Mouse (Mus musculus) frontal cortex, postnatal 25 days (tissue): ENCODE results near the gene 1110059E24Rik.
A peak's percentile ranks its signal among the peaks of the same experiment; 100 is the strongest.

Experiments used
- DNase-seq, 2 experiments: peaks; one replicate each; pipeline ENCODE4 v3.0.0; 2022; ENCODE audit warnings: low spot score in 2 of 2

1110059E24Rik gene

DNA sequence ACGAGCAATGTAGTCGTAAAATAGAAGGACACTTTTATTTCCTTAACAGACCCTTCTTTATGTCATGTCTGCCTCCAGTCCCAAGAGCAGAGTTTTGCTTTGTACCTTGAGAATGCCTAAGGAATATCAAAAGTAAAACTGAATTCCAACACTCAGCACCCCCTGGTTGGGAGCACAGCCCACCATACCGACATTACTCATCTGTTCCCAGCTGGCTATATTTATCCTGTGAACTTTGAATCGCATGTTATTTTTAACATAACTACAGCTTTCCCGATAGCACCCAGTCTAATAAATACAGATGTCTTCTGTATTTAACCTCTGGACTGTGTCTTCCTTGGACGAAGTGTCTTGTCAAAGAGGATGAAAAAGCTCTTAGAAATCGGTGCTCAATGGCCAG lies 80.8 kb downstream of the 1110059E24Rik start:
- DNase-seq = no peak

DNA sequence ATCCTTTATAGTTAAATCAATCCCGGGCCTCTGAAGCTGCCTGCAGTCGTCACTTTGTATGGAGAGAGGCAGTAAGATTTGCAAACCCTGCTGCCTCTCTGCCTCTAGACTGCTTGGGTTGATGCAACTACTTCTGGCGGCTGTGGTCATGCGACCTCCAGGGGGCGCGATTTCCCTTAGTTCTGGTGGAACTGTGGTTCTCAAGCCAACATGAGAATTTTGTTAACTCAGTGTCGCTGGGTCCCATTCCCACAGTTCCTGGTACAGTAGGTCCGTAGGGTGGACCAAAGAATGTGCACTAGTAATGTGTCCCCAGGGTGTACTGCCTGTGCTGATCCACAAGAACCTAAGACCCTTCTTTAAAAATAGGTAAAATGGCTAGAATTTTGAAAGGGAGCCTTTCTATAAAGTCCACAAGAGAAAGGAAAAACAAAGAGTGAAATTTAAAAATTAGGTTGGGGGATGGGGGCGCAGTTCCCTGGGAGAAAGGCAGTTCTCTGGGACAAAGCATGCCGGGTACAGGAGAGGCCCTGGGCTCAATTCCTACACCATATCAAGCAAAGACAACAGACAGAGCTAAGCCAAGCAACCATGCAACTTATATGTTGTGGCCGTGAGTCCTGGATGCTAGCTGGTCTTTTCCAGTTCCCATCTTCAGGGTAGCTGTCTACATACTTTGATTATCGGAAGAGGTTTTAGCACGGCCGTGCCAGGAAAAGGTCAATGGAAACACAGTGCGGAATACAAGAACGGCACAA lies 81.4 kb downstream of the 1110059E24Rik start:
- peak; percentile 77 to 81 for DNase-seq

DNA sequence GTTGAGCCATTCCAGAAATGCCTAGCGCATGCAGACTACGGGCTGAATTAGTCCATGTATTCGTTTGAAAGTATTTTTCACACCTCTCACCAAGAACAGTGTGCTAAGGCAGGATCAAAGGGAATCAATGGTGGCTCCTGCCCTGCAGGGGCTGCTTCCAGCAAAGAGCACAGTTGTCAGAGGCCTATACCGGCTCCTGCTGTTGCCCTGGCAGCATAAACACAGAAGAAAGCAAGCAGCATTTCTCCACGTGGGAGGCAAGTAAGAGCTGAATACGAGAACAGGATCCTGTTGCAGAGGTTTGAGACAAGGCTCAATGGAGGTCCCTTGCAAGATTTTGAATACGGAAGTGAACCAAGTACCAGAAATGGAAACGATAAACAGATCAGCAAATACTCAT lies 82.0 kb downstream of the 1110059E24Rik start:
- no peak for DNase-seq

DNA sequence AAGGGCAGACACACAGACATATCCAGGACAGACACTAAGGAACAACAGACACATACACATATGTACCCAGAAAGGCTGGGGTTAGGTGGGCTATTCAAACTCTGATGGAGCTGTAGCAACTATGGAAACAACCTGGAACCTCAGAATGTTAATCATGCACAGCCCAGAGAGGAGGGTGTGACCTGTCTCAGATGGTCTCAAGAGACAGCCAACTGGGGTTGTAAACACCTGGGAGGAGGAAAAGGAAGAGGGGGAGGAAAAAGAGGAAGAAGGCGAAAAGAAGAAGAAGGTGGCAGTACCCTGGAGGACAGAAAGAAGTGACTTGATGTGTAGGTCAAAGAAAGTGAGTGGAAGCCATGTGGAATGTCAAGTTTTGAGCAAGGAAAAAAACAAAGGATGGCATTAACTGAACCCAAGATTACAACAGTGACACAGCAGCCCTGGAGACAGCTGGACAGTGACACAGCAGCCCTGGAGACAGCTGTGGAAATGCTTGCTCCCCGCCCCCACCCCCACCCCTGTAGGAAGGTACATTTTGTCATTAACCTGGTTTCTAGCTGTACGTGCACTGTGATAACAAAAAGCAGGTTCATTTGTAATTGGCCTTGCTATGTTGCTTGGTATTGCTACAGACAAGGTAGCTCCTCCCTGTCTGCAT lies 84.1 kb downstream of the 1110059E24Rik start:
- no peak for DNase-seq

DNA sequence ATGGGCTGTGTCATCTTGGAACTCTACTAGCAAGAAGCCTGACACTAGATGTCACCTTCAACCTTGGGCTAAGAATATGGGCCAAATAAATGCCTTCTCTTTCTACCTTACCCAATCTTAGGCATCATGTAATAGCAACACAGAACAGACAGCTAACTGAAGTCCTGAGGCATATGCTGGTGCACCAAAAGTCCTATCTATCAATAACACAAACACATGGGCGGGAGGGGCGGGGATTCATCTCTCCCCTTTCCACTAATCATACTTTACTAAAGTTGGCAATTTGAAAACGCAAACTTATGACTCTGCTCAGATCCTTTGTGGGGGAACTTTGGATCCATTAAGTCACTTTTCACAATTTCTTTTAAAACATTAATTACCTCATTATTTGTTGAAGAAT lies 84.8 kb downstream of the 1110059E24Rik start:
- DNase-seq = no peak

DNA sequence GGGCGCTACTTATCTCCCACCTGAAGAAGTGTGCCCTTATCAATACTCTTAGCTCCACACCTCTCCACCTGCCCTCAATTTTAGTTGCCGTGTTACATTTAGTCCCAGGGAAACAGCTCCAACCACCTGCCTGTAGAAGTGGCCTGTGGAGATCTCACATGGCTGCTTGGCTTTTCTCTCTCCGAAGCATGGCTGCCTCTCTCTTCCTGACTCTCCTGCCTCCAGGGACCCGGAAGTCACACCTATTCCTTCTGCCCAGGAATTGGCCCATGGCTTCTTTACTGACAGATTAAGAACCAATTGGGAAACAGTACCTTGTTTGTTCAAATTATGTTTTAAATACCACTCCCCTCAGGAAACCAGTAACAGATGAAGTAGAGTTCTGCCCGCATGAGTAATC lies 86.3 kb downstream of the 1110059E24Rik start:
- DNase-seq = no peak

DNA sequence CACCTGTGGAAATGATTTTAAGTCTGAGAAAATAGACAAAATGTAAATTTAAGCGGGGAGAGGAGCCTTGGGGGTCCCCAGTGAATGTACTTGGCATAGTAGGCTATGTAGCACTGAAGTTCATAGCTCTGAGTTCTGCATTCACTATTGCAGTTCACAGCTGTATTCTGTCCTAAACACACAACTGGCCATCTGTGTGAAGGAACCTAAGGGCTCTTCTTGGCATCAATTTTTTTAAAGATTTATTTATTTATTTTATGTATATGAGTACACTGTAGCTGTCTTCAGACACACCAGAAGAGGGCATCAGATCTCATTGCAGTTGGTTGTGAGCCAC lies 88.3 kb downstream of the 1110059E24Rik start:
- no peak for DNase-seq

DNA sequence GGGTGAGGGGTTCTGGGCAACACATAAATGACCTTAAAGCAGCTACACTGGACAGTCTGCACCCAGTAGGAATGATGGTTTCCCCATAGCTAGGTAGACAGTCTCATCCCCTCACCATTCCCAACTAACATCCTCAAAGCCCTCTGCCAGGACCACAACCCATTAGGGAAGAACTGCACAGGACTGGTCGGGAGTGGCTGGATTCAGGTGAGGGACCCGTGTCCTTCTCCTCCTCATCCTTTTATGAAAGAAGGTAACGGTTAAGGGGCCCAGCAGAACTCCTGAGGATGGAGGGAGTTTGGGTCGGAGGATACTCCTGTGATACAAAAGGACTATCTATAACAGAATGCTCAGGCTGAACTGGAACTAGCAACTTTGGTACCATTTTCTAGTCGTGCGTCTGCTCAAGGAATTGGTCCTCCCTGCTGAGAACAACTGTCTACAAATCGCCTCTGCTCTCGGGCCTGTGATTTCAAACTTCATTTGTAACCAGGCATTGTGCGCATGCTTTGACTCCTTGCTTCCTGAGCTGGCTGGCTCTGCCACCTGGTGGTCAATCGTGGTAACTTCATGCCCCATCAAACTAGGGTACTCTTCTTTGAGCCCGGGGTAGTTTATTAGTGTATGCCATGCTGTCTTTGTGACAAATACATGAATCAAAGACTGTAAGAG lies 88.9 kb downstream of the 1110059E24Rik start:
- DNase-seq = peak; percentile 76 to 80

DNA sequence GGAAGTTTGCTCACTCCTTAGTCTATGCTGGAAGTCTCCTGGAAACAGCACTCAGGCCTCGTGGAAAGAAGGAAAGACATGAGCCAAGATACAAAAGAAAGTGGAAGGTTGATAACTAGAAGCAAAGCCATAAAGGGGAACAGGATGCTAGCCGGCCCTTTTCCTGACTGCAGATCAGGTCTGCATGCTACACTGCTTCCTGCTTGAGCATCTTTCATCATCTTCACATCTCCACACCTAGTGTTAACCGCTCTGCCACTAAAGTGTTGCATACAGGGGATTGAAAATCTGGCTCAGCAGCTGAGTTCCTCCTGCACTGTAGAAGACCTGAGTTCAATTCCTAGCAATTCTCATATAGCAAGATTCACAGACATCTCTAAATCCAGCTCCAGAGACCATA lies 89.8 kb downstream of the 1110059E24Rik start:
- no peak for DNase-seq

DNA sequence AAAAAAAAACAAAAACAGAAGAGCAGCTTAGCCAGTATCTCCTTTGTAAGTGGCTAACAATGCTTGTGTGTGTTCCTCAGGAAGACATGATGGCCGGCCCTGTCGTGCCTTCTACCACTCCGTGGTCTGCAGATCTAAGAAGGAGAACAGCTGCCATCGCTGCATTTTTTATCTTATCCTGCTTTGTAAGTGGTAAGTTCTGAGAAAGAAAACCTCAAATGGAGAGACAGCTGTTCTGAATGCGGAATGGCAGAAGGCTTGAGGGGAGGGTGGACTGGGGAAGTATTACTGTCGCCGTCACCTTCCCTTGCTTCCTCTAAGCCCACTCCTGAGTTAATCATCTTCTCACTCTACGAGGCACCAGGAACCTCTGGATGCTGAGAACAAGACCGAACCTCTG lies 100.0 kb downstream of the 1110059E24Rik start:
- no peak for DNase-seq

DNA sequence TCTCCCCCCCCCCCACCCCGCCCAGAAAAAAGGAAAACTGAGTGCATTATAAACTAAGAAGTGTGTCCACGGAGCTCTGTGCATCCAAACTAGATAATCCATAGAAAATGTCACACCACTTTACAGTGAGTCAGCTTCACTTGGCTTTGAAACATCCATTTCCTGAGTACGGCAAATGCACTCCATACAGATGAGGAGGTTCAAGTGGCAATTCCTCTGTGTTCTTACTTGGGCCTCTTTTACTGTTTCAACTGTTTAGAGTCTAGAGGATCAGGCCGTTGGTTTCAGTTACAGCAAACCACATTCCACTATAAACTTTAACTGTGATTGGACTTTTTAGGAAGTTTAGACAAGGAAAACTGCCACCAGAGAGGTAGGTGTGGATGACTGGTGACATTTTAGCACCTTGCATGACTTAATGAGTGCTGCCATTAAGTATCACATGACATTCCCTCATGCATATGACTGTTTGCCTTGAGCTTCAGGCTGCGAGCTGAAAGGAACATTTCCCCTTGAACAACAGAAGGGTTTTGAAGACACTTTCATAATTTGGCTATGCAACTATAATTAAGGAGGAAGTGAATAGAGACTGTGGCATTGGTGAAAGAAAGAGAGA lies 100.7 kb downstream of the 1110059E24Rik start:
- no peak for DNase-seq

DNA sequence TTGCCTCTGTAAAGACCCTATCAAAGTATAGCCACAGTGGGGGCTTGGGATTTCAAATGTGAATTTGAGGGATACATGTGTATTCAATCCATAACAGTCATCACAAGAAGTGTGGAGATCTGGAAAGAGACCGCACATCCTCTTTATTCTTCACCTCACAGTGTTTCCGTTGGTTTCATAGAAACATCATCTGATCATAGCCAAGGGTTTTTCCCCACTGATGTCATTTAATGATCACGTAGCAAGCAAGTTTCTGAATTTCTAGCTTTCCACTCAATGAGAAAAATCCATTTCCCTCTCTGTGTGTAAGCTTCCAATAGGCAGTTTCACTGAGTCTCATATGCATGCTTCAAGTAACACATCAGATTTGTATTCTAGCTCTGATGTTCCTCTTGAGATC lies 103.1 kb downstream of the 1110059E24Rik start:
- DNase-seq = no peak

DNA sequence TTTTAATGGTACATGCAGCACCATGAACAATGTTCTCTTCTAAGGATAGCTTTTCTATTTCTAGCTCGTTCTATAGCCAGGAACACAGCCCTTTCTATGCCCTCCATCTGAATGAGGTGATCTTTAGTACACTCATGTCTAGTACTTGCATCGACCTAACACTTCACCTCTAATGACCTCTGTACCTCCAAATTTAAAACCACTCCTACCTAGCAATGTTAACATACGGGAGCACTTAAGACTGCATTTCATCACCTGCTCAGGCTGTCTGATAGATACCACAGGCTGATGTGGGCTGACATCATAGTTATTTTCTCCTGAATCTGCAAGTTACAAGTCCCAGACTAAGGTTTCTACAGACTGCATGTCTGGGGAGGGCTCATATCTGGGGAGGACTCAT lies 103.8 kb downstream of the 1110059E24Rik start:
- no peak for DNase-seq

DNA sequence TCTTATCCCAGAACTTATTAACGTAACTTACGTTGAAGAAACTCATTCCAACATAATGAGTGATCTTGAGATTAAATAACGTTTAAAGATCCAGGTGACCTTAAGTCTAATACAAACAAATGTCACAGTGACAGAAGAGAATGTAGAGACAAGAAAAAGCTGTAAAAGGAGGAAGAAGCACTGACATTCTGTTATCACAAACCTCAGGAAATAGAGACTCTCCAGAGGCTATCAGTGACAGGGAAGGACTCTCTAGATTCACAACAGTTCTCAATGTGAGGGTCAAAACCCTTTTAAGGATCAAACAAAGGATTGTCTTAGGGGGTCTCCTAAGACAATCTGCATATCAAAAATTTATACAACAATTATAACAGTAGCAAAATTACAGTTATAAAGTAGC lies 115.7 kb downstream of the 1110059E24Rik start:
- no peak for DNase-seq
